Mouse (Mus musculus): ENCODE measurements around the gene Rab43.
"Not testable (repeated sequence)": the region's sequence is repeated elsewhere in the genome, so short reads cannot be mapped to it uniquely, and the experiment has no call there.

DNA sequence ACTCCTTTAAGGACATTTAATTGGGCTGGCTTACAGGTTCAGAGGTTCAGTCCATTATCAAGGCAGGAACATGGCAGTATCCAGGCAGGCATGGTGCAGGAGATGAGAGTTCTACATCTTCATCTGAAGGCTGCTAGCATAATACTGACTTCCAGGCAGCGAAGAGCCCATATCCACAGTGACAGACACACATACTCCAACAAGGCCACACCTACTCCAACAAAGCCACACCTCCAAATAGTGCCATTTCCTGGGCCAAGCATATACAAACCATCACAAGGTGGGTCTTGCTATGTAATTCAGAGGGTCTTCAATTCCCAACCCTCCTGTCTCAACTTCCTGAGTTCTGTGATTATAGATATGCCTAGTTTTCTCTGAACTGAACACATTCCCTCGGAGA, 47.7 kb downstream of the Rab43 start:
- TF ChIP-seq CTCF (IDR thresholded peaks at IDR 0.05 in 2 of 3, conservative IDR thresholded peaks at IDR 0.05 in 1 of 3; ENCODE audit: control insufficient read depth in 1 of 3, insufficient read depth in 1 of 3, low read depth in 2 of 3, low read length in 3 of 3, poor library complexity in 1 of 3, severe bottlenecking in 1 of 3); MAX (IDR thresholded peaks at IDR 0.05; ENCODE audit: low read length); NELFE (IDR thresholded peaks at IDR 0.05; ENCODE audit: low read depth, low read length); HCFC1 (IDR thresholded peaks at IDR 0.05; ENCODE audit: low read depth, low read length); TCF12 (IDR thresholded peaks at IDR 0.05; ENCODE audit: low read depth, low read length); RCOR1 (IDR thresholded peaks at IDR 0.05; ENCODE audit: low read depth, low read length); NRF1 (IDR thresholded peaks at IDR 0.05; ENCODE audit: insufficient read depth, low read depth, low read length, poor library complexity, severe bottlenecking); SMC3 (IDR thresholded peaks at IDR 0.05; ENCODE audit: low read depth, low read length); POLR2A (IDR thresholded peaks at IDR 0.05; ENCODE audit: control insufficient read depth in 1 of 2, insufficient read depth in 1 of 2, low read depth in 1 of 2, low read length in 2 of 2, poor library complexity in 1 of 2): not testable (repeated sequence)

All from MEL (cell line).